Mouse (Mus musculus): Measurements from ENCODE around the gene Smad3.
A peak's percentile ranks its signal among the peaks of the same experiment; 100 is the strongest.

The Smad3 gene

GRCm38 (mm10) chr9:63696463-63697105 is 61.2 kb downstream of the Smad3 start:
- peak; percentile 64 for DNase-seq

- DNase-seq, result no peak
Observed at GRCm38 (mm10) chr9:63691960-63692359, 65.8 kb downstream of the Smad3 start.

- no peak for DNase-seq
Observed at GRCm38 (mm10) chr9:63690511-63690910, 67.3 kb downstream of the Smad3 start.

GRCm38 (mm10) chr9:63687413-63688015 is 70.3 kb downstream of the Smad3 start:
- DNase-seq, result no peak

- DNase-seq, result no peak
Observed at GRCm38 (mm10) chr9:63685352-63685751, 72.4 kb downstream of the Smad3 start.

GRCm38 (mm10) chr9:63684277-63684676 is 73.5 kb downstream of the Smad3 start:
- no peak for DNase-seq

GRCm38 (mm10) chr9:63682943-63683342 is 74.9 kb downstream of the Smad3 start:
- DNase-seq, result no peak

GRCm38 (mm10) chr9:63682301-63682700 is 75.5 kb downstream of the Smad3 start:
- DNase-seq, result no peak

GRCm38 (mm10) chr9:63678076-63678475 is 79.7 kb downstream of the Smad3 start:
- DNase-seq, result no peak

GRCm38 (mm10) chr9:63677621-63678020 is 80.2 kb downstream of the Smad3 start:
- DNase-seq, result no peak

GRCm38 (mm10) chr9:63674613-63675012 is 83.2 kb downstream of the Smad3 start:
- no peak for DNase-seq

- DNase-seq, result no peak
Observed at GRCm38 (mm10) chr9:63673494-63673805, 84.3 kb downstream of the Smad3 start.

- DNase-seq, result no peak
Observed at GRCm38 (mm10) chr9:63672797-63673493, 84.8 kb downstream of the Smad3 start.

- no peak for DNase-seq
Observed at GRCm38 (mm10) chr9:63669816-63670215, 88.0 kb downstream of the Smad3 start.

GRCm38 (mm10) chr9:63668621-63669020 is 89.2 kb downstream of the Smad3 start:
- DNase-seq, result no peak

GRCm38 (mm10) chr9:63667373-63667724 is 90.4 kb downstream of the Smad3 start:
- no peak for DNase-seq

GRCm38 (mm10) chr9:63666612-63667372 is 91.0 kb downstream of the Smad3 start:
- DNase-seq, result peak; percentile 44

GRCm38 (mm10) chr9:63664792-63665646 is 92.8 kb downstream of the Smad3 start:
- DNase-seq, result peak; percentile 49

GRCm38 (mm10) chr9:63664300-63664745 is 93.5 kb downstream of the Smad3 start:
- no peak for DNase-seq

GRCm38 (mm10) chr9:63663222-63663621 is 94.6 kb downstream of the Smad3 start:
- peak; percentile 27 for DNase-seq

- DNase-seq, result no peak
Observed at GRCm38 (mm10) chr9:63662759-63663158, 95.0 kb downstream of the Smad3 start.

- no peak for DNase-seq
Observed at GRCm38 (mm10) chr9:63660691-63661090, 97.1 kb downstream of the Smad3 start.

GRCm38 (mm10) chr9:63660061-63660460 is 97.7 kb downstream of the Smad3 start:
- DNase-seq, result no peak
